Mouse (Mus musculus): Measurements from ENCODE around the gene Slc22a29. TPM values are rescaled to one million over a fixed set of nuclear protein-coding genes. Genes with fewer than 3 reads are reported as not detected.
A peak's percentile ranks its signal among the peaks of the same experiment; 100 is the strongest.
"Not testable (repeated sequence)": the region's sequence is repeated elsewhere in the genome, so short reads cannot be mapped to it uniquely, and the experiment has no call there.

Gene Slc22a29
- polyA plus RNA-seq (2015; fragmentation: Nextera tagmentation; extraction: Ambion mirVana) = 0.45 and 0.46 TPM in 2 replicates

- Histone ChIP-seq H3K9ac (ENCODE audit: low read length) (no peak within 1 kb of the TSS), H3K9me3 (replicated peaks; ENCODE audit: control insufficient read depth, low read length) (no peaks in the 10 kb centered on the region), H3K27me3 (ENCODE audit: control insufficient read depth, insufficient read depth, low read length) (no peaks in the 10 kb centered on the region), H3K4me2 (ENCODE audit: low read depth, low read length) (no peak within 1 kb of the TSS), H3K4me1 (ENCODE audit: control insufficient read depth, insufficient read depth, low read length) (no peaks in the 10 kb centered on the region), H3K27ac (ENCODE audit: low read length) (no peak within 1 kb of the TSS), H3K36me3 (ENCODE audit: control insufficient read depth, insufficient read depth, low read length) (no peaks in the 10 kb centered on the region), H3K4me3 (replicated peaks; ENCODE audit: low read length) (no peak within 1 kb of the TSS)
- ATAC-seq (ENCODE audit: insufficient read depth, low FRiP score) = no peak
- 86% methylated on average over 2 of the region's 2 CpGs for WGBS
Observed at GRCm38 (mm10) chr19:8218800-8219199, at the start of gene Slc22a29. Slc22a29 (minus strand) TSS chr19:8218900.

- H3K27ac ChIP-seq (ENCODE audit: low read length) = no peak overlapping the region
- H3K4me1 ChIP-seq (ENCODE audit: control insufficient read depth, insufficient read depth, low read length) = no peaks in the 10 kb centered on the region
- no peak overlapping the region for H3K4me2 ChIP-seq (ENCODE audit: low read depth, low read length)
- H3K9ac ChIP-seq (ENCODE audit: low read length) = no peak overlapping the region
- H3K9me3 ChIP-seq (replicated peaks; ENCODE audit: control insufficient read depth, low read length) = no peaks in the 10 kb centered on the region
- WGBS = 55% methylated on average over 3 of the region's 3 CpGs
- H3K4me3 ChIP-seq (replicated peaks; ENCODE audit: low read length) = no peak overlapping the region
- no peaks in the 10 kb centered on the region for H3K36me3 ChIP-seq (ENCODE audit: control insufficient read depth, insufficient read depth, low read length)
- ATAC-seq (ENCODE audit: insufficient read depth, low FRiP score) = no peak
- no peaks in the 10 kb centered on the region for H3K27me3 ChIP-seq (ENCODE audit: control insufficient read depth, insufficient read depth, low read length)
Observed at GRCm38 (mm10) chr19:8265324-8265723, 46.6 kb upstream of the Slc22a29 start.

GRCm38 (mm10) chr19:8252705-8253037 lies 34.0 kb upstream of the Slc22a29 start:
- Histone ChIP-seq H3K4me1 (ENCODE audit: control insufficient read depth, insufficient read depth, low read length) (0 out of 2 replicates have a peak, but pooled peaks cover 2% of the 10 kb centered on the region), H3K27ac (ENCODE audit: low read length) (peak overlapping the region; percentile 78), H3K4me3 (replicated peaks; ENCODE audit: low read length) (peak overlapping the region; percentile 65), H3K36me3 (ENCODE audit: control insufficient read depth, insufficient read depth, low read length) (no peaks in the 10 kb centered on the region), H3K4me2 (ENCODE audit: low read depth, low read length) (peak overlapping the region; percentile 63), H3K9ac (ENCODE audit: low read length) (peak overlapping the region; percentile 72), H3K27me3 (ENCODE audit: control insufficient read depth, insufficient read depth, low read length) (no peaks in the 10 kb centered on the region), H3K9me3 (replicated peaks; ENCODE audit: control insufficient read depth, low read length) (no peaks in the 10 kb centered on the region)
- peak; percentile 51; the same call in 1 of the 2 replicates for ATAC-seq (ENCODE audit: insufficient read depth, low FRiP score)
- WGBS = 25% methylated on average over 3 of the region's 3 CpGs

- 10% methylated on average over 53 of the region's 58 CpGs for WGBS
- Histone ChIP-seq H3K4me3 (replicated peaks; ENCODE audit: low read length) (peak overlapping the region; percentile 65), H3K4me2 (ENCODE audit: low read depth, low read length) (peak overlapping the region; percentile 63), H3K36me3 (ENCODE audit: control insufficient read depth, insufficient read depth, low read length) (no peaks in the 10 kb centered on the region), H3K27me3 (ENCODE audit: control insufficient read depth, insufficient read depth, low read length) (no peaks in the 10 kb centered on the region), H3K4me1 (ENCODE audit: control insufficient read depth, insufficient read depth, low read length) (0 out of 2 replicates have a peak, but pooled peaks cover 2% of the 10 kb centered on the region), H3K27ac (ENCODE audit: low read length) (peak overlapping the region; percentile 78), H3K9me3 (replicated peaks; ENCODE audit: control insufficient read depth, low read length) (no peaks in the 10 kb centered on the region), H3K9ac (ENCODE audit: low read length) (peak overlapping the region; percentile 72)
- peak; percentile 97 for ATAC-seq (ENCODE audit: insufficient read depth, low FRiP score)
Observed at GRCm38 (mm10) chr19:8251896-8252704, 33.4 kb upstream of the Slc22a29 start.

- Histone ChIP-seq H3K9me3 (replicated peaks; ENCODE audit: control insufficient read depth, low read length) (no peaks in the 10 kb centered on the region), H3K4me1 (ENCODE audit: control insufficient read depth, insufficient read depth, low read length) (no peaks in the 10 kb centered on the region), H3K27ac (ENCODE audit: low read length) (no peak overlapping the region), H3K4me2 (ENCODE audit: low read depth, low read length) (no peak overlapping the region), H3K9ac (ENCODE audit: low read length) (no peak overlapping the region), H3K36me3 (ENCODE audit: control insufficient read depth, insufficient read depth, low read length) (no peaks in the 10 kb centered on the region), H3K4me3 (replicated peaks; ENCODE audit: low read length) (no peak overlapping the region), H3K27me3 (ENCODE audit: control insufficient read depth, insufficient read depth, low read length) (no peaks in the 10 kb centered on the region)
- ATAC-seq (ENCODE audit: insufficient read depth, low FRiP score) = no peak
Observed at GRCm38 (mm10) chr19:8228916-8229315, 10.2 kb upstream of the Slc22a29 start.

GRCm38 (mm10) chr19:8148787-8149523 lies 69.7 kb downstream of the Slc22a29 start:
- WGBS = 52% methylated on average over 2 of the region's 2 CpGs
- ATAC-seq (ENCODE audit: insufficient read depth, low FRiP score) = no peak
- H3K27ac ChIP-seq (ENCODE audit: low read length) = no peak overlapping the region

GRCm38 (mm10) chr19:8142716-8143115 lies 76.0 kb downstream of the Slc22a29 start:
- 88% methylated on average over 2 of the region's 2 CpGs for WGBS
- H3K27ac ChIP-seq (ENCODE audit: low read length); H3K4me3 ChIP-seq (replicated peaks; ENCODE audit: low read length); H3K9ac ChIP-seq (ENCODE audit: low read length); H3K27me3 ChIP-seq (ENCODE audit: control insufficient read depth, insufficient read depth, low read length); ATAC-seq (ENCODE audit: insufficient read depth, low FRiP score); H3K4me1 ChIP-seq (ENCODE audit: control insufficient read depth, insufficient read depth, low read length); H3K4me2 ChIP-seq (ENCODE audit: low read depth, low read length); H3K9me3 ChIP-seq (replicated peaks; ENCODE audit: control insufficient read depth, low read length); H3K36me3 ChIP-seq (ENCODE audit: control insufficient read depth, insufficient read depth, low read length): not testable (repeated sequence)

More at GRCm38 (mm10) chr19:8148787-8149523, 69.7 kb downstream of the Slc22a29 start:
- no peaks in the 10 kb centered on the region for H3K36me3 ChIP-seq (ENCODE audit: control insufficient read depth, insufficient read depth, low read length)
- no peaks in the 10 kb centered on the region for H3K27me3 ChIP-seq (ENCODE audit: control insufficient read depth, insufficient read depth, low read length)
- no peak overlapping the region for H3K4me3 ChIP-seq (replicated peaks; ENCODE audit: low read length)
- H3K4me2 ChIP-seq (ENCODE audit: low read depth, low read length) = no peak overlapping the region
- H3K9me3 ChIP-seq (replicated peaks; ENCODE audit: control insufficient read depth, low read length) = no peaks in the 10 kb centered on the region
- H3K9ac ChIP-seq (ENCODE audit: low read length) = no peak overlapping the region
- H3K4me1 ChIP-seq (ENCODE audit: control insufficient read depth, insufficient read depth, low read length) = no peaks in the 10 kb centered on the region

GRCm38 (mm10) chr19:8134127-8134841 lies 84.4 kb downstream of the Slc22a29 start:
- H3K9ac ChIP-seq (ENCODE audit: low read length); H3K4me1 ChIP-seq (ENCODE audit: control insufficient read depth, insufficient read depth, low read length); H3K4me2 ChIP-seq (ENCODE audit: low read depth, low read length); H3K9me3 ChIP-seq (replicated peaks; ENCODE audit: control insufficient read depth, low read length); ATAC-seq (ENCODE audit: insufficient read depth, low FRiP score); H3K27ac ChIP-seq (ENCODE audit: low read length); H3K27me3 ChIP-seq (ENCODE audit: control insufficient read depth, insufficient read depth, low read length); H3K36me3 ChIP-seq (ENCODE audit: control insufficient read depth, insufficient read depth, low read length); H3K4me3 ChIP-seq (replicated peaks; ENCODE audit: low read length): not testable (repeated sequence)
- 59% methylated on average over 14 of the region's 14 CpGs for WGBS

- not testable (repeated sequence) for H3K4me1 ChIP-seq (ENCODE audit: control insufficient read depth, insufficient read depth, low read length); H3K9ac ChIP-seq (ENCODE audit: low read length); ATAC-seq (ENCODE audit: insufficient read depth, low FRiP score); H3K9me3 ChIP-seq (replicated peaks; ENCODE audit: control insufficient read depth, low read length); H3K4me3 ChIP-seq (replicated peaks; ENCODE audit: low read length); H3K36me3 ChIP-seq (ENCODE audit: control insufficient read depth, insufficient read depth, low read length); H3K27me3 ChIP-seq (ENCODE audit: control insufficient read depth, insufficient read depth, low read length); H3K27ac ChIP-seq (ENCODE audit: low read length); H3K4me2 ChIP-seq (ENCODE audit: low read depth, low read length)
- WGBS = 88% methylated on average over 2 of the region's 3 CpGs
Observed at GRCm38 (mm10) chr19:8131881-8132280, 86.8 kb downstream of the Slc22a29 start, which contains the start of gene Slc22a28. Slc22a28 (minus strand) TSS chr19:8131982.

Measured in stomach, embryonic 16.5 days (tissue).